Mouse (Mus musculus): ENCODE measurements at regions not wholly inside any gene's neighbourhood (a gene's known extent, or its start where the extent isn't known, plus 50 kb on each side); places are given as distances from the start of the nearest gene placed in this dataset.
A peak's percentile ranks its signal among the peaks of the same experiment; 100 is the strongest.

DNA sequence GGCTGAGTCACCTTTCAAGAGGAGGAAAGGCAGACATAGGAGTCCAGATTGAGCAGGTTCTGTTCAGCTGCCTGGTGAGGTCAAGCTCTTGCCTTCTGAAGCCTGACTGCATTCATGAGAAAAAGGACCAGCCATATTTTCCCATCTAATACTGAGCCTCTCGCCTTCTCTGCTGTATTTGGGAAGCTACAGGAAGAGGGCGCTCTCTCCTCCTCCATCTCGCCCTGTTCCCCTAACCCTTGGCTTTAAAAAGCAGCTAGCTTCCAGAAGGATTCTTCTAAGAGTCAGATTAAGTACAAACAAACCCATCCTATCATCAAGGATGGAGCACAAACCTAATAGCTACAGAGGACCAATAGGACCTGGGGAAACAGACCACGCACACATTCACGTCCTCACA is 98.3 kb downstream of the Foxb1 start:
- DNase-seq (ENCODE audit: low read depth, low spot score), result no peak

DNA sequence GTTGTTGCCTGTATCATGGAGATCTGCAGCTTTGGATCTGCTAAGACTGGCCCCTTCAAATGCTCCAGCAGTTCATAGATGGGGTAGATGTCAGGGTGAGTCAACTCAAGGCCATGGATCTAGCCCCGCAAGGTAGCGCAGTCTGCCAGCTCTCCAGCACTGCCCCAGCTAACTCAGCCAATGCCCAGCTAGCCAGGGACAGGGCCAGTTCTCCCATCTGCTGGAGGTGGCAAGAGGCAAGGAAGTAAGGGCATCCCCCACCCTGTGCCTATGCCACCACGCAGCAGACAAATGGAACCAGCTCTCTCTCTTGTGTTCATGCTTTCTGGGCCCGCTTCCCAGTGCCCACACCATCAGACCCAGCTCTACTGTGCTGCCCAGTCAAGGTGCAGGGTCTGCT is 102.5 kb downstream of the Foxb1 start:
- no peak for DNase-seq (ENCODE audit: low read depth, low spot score)

DNA sequence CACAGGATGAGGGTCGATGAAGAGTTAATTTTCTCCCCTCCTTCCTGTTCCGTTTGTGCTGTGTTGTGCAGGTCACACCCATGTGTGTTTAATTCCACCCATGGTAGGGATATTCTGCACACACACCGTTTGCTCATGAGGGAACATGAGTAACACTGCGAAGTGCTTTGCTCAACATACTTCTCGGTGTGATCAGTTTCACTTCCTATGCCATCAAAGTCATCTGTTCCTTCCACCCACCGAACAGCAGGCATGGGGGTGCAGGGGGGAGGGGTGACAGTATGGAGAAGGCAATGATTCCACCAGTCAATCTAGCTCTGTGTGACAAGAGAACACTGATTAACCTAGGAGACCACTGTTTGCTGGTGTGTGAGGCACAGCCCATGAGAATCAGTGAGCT is 104.7 kb downstream of the Foxb1 start:
- no peak for DNase-seq (ENCODE audit: low read depth, low spot score)

DNA sequence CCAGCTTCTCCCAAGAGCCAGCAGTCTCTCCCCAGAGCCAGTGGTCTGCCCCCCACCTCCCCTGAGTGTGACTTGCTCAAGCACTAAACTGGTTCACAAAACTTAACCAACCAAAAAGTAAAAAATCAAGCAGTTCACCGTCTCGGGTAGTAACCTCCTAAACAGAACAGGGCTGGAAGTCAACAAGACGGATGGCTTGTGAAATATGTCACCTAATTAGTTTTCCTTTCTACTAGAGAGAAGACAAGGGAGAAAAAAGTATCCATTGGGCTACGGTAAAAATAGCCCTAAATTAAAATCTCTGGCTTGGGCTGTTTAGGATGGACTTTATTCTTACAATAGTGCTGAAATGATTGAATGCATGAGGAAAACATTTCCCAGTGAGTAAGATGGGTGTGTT is 108.6 kb downstream of the Foxb1 start:
- no peak for DNase-seq (ENCODE audit: low read depth, low spot score)

DNA sequence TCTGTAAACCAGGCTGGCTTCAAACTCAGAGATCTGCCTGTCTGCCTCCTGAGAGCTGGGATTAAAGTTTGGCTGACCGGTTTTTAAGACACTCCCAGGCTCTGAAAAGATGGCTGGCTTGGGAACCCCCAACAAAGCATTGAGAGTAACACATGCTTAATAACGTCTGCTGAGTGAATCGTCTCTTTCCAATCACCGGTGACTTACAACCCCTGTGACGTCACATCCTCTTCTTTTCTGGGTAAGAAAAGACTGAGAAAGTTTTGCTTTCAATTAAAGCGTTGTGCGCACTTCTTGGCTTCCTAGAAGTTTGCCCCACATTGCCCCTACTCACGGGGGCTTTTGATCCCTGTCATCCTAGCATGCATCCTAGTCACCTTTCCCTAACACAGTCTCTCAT is 109.1 kb downstream of the Foxb1 start:
- DNase-seq (ENCODE audit: low read depth, low spot score), result no peak

DNA sequence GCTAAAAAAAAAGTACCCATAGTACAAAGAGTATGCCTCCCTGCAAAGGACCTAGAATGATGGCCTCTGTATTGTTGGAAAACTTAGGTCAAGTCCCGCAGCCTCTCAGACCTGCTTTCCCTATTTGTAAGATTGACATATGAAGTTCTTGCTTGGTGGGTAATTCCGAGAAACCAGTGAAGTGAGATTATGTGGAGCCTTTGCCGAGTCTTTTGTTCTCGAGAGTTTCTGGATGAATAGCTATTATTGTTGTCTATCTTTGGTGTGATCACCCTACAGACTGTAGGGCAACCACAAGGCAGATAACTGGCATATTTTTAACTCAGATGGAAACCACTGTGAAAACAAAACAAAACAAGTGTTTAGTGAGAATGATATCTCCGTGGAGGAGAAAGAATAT is 118.1 kb downstream of the Foxb1 start:
- no peak for DNase-seq (ENCODE audit: low read depth, low spot score)

DNA sequence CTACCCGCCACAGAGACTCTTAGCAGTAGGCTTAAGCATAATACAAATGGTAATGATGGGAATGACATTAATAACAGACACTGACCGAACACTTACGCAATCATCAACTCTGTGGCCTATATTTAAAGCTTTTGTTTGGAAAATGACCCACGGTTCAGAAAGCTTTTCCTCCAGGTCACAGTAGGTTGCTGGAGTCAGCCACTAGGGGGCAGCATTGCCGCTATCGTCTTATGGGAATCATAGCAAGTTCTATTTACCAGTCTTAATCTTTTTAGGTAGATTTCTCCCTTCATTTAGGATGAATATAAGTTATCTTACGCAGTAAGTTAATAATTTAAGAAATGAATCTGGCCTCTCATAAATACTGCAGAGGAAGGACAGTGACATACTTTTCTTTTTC is 137.4 kb downstream of the Foxb1 start:
- DNase-seq (ENCODE audit: low read depth, low spot score), result peak; percentile 48

DNA sequence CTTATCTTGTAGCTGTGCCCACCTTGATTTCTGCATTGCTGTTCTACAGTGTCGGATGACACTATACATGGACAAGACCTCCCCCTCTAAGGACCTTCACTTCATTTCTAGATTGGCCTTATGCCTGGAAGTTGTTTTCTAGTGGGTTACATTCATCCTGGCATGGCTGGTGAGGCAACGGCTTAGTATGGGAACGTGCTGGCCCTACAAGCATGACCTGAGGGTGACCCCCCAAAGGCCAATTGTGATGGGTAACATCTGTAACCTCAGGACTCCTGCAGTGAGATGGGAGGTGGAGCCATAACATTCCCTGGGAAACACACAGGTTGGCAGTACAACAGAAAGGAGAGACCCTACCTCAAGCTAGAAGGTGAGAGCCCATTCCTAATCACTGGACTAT is 139.7 kb downstream of the Foxb1 start:
- no peak for DNase-seq (ENCODE audit: low read depth, low spot score)

DNA sequence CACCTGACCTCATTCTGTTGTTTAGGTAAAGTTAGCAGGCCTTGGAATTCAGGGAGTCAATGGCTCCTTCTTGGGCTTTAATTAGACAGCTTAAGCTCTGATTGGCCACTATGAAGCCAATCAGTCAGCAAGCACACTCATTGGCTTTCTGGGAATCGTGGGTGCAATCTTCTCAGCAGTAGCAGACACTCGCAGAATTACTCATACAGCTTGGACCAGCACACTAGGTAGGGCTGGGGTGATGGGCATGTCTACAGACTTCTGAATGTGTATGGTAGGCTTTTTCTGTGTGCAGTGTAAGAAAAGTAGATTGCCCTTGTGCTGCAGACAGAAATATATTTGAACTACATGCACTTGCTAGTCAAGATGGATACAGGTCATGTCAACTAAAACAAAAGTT is 143.4 kb downstream of the Foxb1 start:
- no peak for DNase-seq (ENCODE audit: low read depth, low spot score)

DNA sequence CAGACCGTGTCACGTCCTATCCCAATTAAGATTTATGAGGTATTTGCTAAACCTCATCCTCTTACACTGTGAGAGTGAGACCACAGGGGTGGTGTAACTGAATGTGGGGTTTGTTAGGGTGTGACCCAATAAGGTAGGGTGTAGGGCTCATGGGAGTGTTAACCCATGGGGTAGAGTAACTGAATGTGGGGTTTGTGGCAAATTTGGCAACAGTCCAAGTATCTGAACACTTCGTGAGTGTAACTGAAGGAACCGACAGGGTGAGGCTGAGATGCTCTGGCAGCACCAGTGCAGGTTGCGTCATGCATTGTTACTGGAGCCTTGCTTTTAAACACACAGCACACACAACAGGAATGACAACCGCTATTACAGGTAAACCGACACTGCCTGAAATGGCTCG is 144.1 kb downstream of the Anxa2 start:
- DNase-seq (ENCODE audit: low read depth, low spot score), result no peak

DNA sequence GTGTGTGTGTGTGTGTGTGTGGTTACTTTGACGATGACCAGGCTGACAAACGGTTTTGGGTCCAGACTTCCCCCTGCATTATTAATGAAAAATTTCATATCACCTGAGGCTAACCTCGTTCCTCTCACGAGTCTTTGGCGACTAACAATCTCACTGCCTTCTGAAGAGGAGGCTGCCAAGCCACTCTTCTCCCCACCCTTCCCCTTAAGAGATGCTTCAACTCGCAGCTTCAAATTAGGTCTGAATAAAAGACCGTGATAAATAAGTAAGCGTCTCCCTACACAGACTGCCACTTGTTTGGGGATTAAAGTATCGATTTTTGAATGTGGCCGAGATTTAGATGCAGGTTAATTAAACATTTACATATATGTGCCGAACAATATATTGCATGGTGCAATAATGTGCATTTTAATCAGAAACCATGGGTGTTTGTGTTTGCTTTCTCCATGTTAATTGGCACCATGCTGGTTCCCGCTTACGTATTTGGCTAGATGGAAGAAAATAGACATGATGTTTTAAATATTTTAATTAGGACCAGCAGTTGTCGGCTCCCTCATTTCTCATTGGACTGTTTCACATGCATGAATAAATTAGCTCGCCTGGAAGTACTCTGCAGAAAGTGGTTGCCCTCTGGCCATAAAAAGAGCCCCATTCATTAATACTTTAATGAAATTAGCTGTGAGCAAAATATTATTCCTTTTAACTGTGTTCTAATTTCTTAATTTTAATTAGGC is 139.1 kb downstream of the Anxa2 start:
- no peak for DNase-seq (ENCODE audit: low read depth, low spot score)

DNA sequence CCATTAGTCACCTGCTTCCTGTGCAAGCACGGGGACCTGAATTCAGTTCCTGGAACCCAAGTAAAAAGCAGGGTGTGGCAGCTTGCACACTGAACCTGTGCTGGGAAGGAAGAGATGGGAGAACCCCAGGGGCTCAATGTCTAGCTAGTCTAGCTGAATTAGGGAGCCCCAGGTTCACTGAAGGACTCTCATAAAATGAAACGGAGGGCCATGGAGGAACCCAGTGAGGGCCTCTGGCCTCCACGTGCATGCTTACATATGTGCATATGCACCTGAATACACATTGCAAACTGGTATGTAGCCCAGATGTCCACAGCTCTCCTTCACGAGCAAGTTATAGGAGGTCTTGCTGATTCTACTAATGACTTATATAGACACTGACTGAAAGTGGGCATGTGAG is 135.4 kb downstream of the Anxa2 start:
- DNase-seq (ENCODE audit: low read depth, low spot score), result no peak

DNA sequence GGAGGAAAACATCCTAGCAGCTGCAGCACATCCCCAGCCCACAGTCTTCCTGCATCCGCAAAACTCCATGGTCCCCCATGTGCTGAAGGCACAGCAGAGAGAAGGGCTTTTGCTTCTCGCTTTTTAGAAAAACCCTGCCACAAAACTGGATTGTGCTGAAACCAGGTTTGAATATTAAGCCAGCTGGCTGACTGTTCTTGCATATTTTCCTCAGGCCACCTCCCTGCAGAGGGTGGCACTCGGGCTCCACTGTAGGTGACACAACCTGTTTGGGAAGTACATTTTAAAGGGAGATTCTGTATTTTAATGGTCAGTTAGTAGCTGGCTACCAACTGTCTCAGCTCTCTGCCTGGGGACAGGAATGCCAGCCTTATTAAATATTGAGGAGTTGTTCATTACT is 133.7 kb downstream of the Anxa2 start:
- DNase-seq (ENCODE audit: low read depth, low spot score), result no peak

DNA sequence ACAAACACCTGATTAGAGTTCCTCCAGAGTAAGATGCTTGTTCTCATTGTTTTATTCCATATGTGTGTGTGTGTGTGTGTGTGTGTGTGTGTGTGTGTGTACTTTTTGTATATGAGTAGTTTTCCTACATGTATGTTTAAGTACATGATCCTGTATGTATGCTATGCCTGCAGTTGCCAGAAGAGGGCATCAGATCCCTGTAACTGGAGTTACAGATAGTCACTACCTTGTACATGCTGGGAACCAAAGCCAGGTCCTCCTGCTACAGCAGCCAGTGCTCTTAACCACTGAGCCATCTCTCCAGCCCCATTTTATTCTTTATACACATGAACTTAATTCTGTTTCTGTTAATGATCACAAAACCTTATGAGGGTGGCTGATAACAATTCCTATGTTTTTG is 127.8 kb downstream of the Anxa2 start:
- DNase-seq (ENCODE audit: low read depth, low spot score), result no peak

DNA sequence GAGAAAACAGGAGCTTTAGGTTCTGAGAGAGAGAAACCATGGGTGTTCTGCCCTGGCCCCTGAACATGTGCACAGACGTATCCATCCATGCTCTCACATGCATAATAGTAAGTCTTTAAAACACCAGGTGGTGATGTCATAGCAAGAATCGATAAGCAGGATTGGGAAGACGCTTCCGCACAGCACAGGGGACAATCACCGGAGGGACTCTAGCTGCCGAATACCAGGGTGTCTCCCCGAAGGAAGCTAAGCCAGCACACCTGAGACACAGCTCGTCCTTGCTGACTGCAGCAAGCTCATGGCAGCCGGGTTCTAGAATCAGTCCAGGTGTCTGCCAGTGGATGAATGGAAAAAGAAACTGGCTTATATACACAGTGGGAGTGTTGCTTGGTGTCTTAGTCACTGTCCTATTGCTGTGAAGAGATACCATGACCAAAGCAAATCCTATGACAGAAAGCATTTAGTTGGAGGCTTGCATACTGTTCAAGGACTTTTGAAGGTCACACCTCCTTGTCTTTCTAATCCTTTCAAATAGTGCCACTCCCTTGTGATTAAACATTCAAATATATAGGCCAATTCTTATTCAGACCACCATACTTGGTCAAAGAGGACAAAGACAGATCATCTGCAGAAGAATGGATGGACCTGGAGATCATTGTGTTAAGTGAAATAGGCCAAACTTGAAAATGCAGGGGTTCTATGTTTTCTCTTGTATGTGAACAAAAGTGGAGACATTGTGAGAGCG is 124.4 kb downstream of the Anxa2 start:
- DNase-seq (ENCODE audit: low read depth, low spot score), result no peak

DNA sequence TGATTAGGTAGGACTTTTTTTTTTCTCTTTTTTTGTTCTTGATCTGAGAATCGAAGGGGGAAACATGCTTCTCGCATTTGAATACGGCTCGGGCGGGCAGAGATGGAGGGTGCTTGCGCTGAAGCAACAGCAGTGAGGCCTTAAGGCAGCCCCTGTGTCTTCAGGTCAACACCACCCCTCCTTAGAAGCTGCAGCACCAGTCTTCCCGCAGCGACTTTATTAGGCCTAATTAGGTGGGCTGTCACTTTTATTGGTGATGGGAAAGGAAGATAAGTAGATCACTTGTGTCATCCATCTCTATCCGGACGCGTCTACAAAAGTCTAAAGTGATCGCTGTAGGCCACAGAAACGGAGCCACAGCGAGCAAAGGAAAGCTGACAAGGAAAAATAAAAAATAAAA is 122.0 kb downstream of the Anxa2 start:
- DNase-seq (ENCODE audit: low read depth, low spot score), result no peak

DNA sequence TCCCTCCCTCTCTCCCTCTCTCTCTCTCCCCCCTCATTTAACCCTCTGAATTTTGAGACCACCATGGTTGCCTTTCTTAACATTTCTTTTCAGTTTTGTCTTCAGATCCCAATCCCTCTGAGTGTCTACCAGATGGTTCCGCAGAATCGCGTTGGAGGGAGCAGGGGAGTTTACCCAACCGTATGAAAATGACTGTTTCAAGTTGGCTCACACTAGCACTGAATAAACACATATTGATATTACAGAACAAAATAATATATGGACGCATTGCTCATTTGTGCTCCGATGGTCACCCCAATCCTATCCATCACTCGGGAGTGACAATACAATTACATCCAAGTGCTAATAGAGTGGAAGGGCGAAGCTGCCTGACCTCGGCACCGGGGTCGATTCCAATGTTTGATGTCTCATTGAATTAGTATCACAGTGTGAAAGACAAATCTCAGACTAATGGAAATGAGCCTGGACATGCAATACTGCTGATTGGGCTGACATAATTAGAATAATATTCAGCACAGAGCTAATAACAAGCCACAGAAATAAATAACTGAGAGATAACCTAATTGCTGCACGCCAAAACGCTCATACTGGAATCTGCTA is 115.3 kb downstream of the Anxa2 start:
- no peak for DNase-seq (ENCODE audit: low read depth, low spot score)

DNA sequence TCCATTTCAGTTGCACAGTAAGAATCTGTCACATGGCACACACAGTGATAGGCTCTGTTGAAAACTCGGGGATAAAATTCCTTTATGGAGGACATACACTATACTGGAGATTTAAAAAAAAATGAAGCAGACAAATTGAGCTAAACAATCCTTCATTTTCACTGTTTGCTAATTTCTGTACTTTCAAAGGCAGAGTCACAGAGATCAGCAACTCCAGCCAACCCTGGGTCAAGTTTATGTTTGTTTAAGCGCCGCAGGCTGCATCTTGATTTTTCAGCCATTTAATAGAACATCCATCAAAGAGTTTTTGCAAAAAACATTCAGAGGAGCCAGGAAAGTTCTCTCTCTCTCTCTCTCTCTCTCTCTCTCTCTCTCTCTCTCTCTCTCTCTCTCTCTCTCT is 114.8 kb downstream of the Anxa2 start:
- DNase-seq (ENCODE audit: low read depth, low spot score), result no peak

DNA sequence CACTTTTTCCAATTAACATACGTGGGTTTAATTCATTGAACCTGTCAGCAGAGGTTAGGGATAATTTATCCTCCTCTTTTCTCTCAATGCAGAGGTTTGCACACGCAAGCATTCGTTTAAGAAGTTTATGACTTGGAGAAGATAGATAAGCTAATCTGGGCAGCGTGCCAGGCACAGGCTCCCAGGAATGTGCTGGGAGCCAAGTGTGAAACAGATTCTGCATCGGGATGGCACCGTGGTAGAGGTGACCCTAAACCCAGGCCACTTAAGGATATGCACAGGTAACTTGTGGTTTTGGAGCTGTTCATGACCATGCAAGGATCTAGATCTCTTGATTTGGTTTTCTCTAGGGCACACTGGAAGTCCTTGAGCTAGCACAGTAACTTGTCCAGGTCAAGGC is 113.6 kb downstream of the Anxa2 start:
- DNase-seq (ENCODE audit: low read depth, low spot score), result no peak

DNA sequence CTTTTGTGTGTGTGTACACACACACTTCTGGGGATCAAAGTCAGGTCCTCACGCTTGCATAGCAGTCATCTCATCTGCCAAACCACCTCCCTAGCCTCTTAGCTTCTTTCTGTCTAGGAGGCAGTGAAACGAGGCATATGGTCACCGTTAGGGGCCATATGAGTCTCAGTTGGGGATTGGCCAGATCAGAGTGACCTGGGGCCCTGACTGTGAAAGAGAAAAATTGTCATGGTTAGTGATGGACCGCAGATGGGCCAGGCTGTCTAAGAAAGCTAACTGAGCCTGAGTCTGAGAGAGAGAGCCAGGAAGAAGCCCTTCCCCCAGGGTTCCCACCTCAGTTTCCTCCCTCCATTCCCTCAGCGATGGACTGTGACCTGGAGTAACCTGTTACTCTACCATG is 89.8 kb downstream of the Anxa2 start:
- no peak for DNase-seq (ENCODE audit: low read depth, low spot score)
